Mouse (Mus musculus): ENCODE data around the gene Nim1k. TPM values are rescaled to one million over a fixed set of nuclear protein-coding genes. Genes with fewer than 3 reads are reported as not detected.
A peak's percentile ranks its signal among the peaks of the same experiment; 100 is the strongest.

The Nim1k gene
- 1 to 10 TPM; 2.4 to 2.7 (median 2.4) TPM for total RNA-seq (2022)

GRCm38 (mm10) chr13:119755681-119756471 lies at the start of gene Nim1k:
Nim1k (minus strand) TSS chr13:119755882.
- peak; percentile 86 for DNase-seq

- DNase-seq: no peak
Measured at GRCm38 (mm10) chr13:119797656-119798055, 42.0 kb upstream of the Nim1k start.

GRCm38 (mm10) chr13:119792791-119793404 lies 37.2 kb upstream of the Nim1k start:
- DNase-seq: no peak

- no peak for DNase-seq
Measured at GRCm38 (mm10) chr13:119791580-119792135, 36.0 kb upstream of the Nim1k start.

GRCm38 (mm10) chr13:119790761-119791579 lies 35.3 kb upstream of the Nim1k start, which contains the start of gene Zfp131:
Zfp131 (minus strand) TSS chr13:119790889.
- peak; percentile 91 for DNase-seq

GRCm38 (mm10) chr13:119789851-119790717 lies 34.4 kb upstream of the Nim1k start:
- peak; percentile 60 for DNase-seq

GRCm38 (mm10) chr13:119783581-119783980 lies 27.9 kb upstream of the Nim1k start:
- DNase-seq: no peak

GRCm38 (mm10) chr13:119768541-119768940 lies 12.9 kb upstream of the Nim1k start:
- DNase-seq: no peak

- no peak for DNase-seq
Measured at GRCm38 (mm10) chr13:119766480-119766879, 10.8 kb upstream of the Nim1k start.

- DNase-seq: no peak
Measured at GRCm38 (mm10) chr13:119756831-119757230, 1.1 kb upstream of the Nim1k start.

- no peak for DNase-seq
Measured at GRCm38 (mm10) chr13:119755141-119755547, 538 bp downstream of the Nim1k start.

- no peak for DNase-seq
Measured at GRCm38 (mm10) chr13:119754635-119755020, 1.1 kb downstream of the Nim1k start.

- no peak for DNase-seq
Measured at GRCm38 (mm10) chr13:119753859-119754634, 1.6 kb downstream of the Nim1k start.

GRCm38 (mm10) chr13:119746930-119747329 lies 8.8 kb downstream of the Nim1k start:
- no peak for DNase-seq

GRCm38 (mm10) chr13:119743470-119743869 lies 12.2 kb downstream of the Nim1k start:
- no peak for DNase-seq

GRCm38 (mm10) chr13:119742711-119743415 lies 12.8 kb downstream of the Nim1k start:
- no peak for DNase-seq

GRCm38 (mm10) chr13:119741390-119742237 lies 14.1 kb downstream of the Nim1k start:
- DNase-seq: no peak

- DNase-seq: no peak
Measured at GRCm38 (mm10) chr13:119731448-119731847, 24.2 kb downstream of the Nim1k start.

- DNase-seq: no peak
Measured at GRCm38 (mm10) chr13:119729406-119729805, 26.3 kb downstream of the Nim1k start.
